Mouse (Mus musculus) induced T-regulatory cell, adult 2 months (primary cell): ENCODE results near the gene Foxc2.

Experiments used
- DNase-seq: peaks from one replicate; pipeline ENCODE4 v3.0.0-alpha.2; 2012; ENCODE audit warnings: low read depth

Foxc2 gene

DNA sequence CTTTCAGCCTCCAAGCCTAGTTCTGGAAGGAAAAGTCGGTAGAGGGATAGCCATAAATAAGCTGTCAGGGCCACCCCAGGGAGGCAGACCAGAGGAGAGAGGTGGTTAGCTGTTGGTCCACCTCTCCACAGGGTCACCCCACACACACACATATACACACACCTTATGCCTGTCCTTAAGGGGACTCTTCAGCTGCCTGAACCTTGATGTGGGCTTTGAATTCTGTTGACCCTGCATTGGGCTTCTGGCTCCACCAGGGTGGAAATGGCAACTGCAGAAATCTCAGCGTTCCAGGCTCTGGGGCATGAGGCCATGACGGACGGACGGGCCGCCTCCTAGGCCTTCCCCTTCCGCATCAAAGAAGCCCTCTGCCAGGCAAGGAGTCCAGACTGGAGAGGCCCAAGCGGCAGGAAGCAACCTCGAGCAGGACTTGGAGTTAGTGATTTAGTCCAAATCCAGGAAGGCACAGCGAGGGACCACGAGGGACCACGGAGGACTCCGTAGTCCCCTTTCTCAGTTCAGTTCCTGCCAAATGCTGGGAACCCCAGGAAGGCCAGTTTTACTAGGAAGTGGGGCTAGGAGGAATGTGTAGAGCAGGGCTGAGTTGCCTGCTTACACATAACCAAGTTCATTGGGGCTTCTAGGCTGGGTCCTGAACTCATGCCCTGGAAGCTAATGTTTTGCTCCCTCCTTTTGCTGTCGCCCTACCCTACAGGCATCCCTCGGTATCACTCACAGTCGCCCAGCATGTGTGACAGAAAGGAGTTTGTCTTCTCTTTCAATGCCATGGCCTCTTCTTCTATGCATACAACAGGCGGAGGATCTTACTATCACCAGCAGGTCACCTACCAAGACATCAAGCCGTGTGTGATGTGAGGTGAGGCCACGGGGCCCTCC, 29.7 kb upstream of the Foxc2 start:
- no peak for DNase-seq

- no peak for DNase-seq
Measured at GRCm38 (mm10) chr8:121088281-121088680, 27.7 kb upstream of the Foxc2 start.

GRCm38 (mm10) chr8:121088871-121089630, 26.9 kb upstream of the Foxc2 start:
- DNase-seq = no peak

DNA sequence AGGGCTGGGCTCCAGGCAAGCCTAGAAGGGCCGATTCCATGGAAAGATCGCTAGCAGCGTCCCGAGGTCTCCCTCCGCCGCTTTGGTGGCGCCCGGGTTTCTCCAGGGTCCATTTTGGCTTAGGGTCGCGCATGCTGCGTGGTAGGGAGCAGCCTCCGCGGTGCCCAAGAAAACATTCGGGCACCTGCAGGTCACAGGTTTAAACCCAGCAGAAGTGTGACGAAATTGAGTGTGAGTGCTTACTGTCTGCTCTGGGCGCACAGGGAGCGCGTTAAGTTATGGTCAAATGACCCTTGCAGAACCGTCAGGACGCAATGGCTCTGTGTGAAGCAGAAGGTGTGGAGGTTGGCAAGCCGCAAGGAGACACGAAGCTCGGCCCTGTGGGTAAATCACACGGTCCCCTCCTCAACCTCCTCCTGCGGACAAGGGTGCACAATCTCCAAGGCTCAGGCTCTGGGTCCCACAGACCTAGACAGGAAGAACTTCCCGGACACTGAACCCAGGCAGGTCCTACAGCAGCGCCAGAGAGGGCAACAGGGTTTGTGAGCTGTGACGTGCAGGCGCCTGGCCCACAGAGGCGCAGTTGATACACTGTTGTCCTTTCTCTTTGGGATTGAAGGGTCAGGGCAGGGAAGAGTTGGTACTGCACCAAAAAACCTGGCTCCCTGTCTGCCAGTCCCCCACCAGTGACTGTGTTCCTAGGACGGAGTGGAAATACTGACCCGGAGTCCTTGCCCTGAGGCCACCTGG, 26.2 kb upstream of the Foxc2 start:
- DNase-seq = no peak

- no peak for DNase-seq
Measured at GRCm38 (mm10) chr8:121090716-121091115, 25.3 kb upstream of the Foxc2 start.

DNA sequence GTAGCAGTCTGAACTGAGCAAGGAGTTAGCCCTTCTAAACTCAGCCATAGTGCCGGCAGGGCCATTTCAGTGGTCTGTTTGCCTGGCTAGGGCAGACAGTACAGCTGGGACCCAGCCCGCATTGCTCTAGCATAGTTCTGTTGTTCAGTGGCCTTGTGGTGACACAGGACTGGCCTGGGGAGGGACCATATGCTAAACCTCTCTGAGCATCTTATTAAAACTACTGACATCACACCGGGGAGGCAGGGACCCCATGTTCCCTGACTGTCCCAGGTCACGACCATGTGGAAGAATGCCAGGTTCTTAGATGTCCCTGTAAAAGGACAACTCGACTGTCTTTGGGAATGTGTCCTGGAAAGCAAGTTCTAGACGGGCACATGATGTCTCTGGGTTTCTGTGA, 23.8 kb upstream of the Foxc2 start:
- no peak for DNase-seq

- peak; percentile 86 for DNase-seq
Measured at GRCm38 (mm10) chr8:121092627-121093026, 23.3 kb upstream of the Foxc2 start.

DNA sequence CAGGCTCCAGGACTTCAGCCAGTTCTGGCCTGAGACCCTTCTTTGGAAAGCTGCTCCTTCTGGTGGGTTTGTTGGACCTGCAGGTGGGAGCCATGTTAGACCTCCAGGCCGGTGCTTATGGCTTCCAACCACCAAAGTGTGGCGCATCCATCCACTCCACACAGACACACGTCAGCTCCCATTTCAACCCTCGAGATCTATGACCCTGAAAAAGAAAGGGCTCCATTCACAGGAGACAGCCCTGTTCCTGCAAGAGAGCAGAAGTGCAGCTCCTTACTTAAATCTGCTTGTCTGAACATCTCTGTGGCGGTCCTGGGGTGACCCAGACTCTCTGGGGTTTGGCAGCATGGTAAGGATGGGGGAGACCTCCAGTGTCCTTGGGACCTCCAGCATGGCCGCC, 22.5 kb upstream of the Foxc2 start:
- DNase-seq = no peak

- peak; percentile 86 for DNase-seq
Measured at GRCm38 (mm10) chr8:121104049-121104818, 11.7 kb upstream of the Foxc2 start.

DNA sequence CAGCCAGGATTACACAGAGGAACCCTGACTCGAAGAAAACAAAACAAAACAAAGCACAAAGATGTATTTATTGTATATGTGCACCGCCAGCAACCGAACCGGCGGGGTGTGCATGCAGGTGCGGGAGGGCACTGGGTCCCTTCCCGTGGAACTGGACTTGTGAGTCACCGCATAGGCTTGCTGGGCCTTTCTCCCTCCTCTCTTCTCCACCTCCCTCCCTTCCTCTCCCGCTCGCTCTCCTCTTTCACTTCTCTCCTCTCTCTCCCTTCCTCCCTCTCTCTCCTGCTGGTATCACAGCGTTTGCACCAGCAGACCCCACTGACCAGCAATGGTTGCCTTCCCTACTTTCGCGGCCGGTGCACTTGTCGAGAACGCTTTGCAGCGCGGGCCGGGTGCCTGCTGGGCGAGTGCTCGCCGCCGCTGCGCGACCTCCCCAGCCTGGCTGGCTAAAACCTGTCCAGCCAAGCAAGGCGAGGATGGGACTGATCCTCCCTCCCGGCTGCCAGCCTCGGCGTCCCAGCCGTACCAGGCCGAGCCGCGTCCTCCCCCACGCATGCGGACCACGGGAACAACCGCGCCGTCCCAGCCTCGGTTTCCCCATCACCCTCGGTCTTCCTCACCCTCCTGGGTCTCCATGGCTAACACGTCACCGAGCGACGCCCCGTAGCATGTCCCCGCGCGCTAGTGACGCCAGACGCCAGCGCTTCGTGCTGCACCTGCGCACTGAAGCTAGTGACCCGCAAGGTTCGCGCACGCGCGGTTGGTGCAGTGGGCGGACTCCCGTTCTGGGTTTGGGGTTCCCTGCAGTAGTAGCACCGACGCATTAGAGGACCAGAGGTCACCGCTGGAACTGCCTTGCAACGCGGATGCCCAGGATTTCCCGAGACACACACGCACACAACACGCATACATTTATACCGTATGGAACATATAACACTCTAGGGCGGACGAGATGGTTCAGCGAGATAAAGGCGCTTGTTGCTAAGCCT, 8.0 kb upstream of the Foxc2 start, which contains the start of gene Mthfsd:
Gene Mthfsd, minus strand, starts transcription at position 725 of the 989 bp plus-strand sequence.
- peak; percentile 99 for DNase-seq

DNA sequence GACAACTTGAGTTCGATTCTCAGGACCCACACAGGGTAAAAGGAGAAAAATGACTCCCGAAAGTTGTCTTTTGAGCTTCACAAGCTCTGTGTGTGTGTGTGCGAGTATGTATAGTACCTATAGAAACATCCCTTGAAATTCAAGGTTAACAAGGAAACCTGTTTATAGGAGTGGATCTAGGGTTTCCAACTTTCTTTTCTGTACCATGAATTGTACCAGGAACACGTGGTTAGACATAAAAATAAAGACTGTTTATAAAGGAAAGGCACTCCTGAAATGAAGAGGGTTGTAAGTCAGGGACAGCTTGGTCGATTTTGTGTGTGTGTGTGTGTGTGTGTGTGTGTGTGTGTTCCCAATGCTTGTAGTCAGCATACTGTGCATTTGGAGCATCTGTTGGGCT, 7.3 kb upstream of the Foxc2 start:
- no peak for DNase-seq

DNA sequence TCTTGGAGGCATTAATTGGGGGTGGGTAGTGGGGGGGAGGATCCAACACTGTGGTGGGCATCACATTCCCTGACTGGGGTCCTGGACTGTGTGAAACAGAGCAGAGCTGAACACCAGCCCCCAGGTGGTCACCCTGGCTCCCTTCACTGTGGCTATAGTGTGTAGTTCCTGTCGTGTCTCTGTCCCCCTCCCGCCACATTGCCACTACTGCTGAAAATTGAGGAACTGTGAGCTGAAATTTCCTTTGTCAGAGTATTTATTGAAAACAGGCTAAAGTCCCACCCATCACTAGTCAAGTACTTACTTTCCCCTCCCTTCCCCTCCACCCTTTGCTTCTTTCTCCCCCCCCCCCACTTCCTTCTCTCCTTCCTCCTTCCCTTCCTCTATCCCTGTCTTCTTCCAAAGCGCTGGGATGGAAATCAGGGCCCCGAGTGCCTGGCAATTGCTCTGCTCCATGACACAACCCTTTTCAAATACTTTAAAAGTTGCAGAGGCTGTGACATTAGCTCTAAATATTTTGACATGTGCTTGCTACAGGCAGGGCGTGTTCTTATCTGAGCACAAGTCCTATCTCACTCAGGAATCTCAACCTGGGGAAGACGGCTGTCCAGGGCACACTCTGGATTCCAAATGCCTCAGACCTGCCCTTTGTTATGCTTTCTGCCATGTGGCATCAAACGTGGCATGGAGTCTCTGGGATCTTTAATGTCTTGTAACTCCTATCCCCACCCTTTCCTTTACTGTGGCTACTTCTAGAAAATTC, 4.6 kb upstream of the Foxc2 start:
- DNase-seq = no peak

GRCm38 (mm10) chr8:121113261-121113660, 2.7 kb upstream of the Foxc2 start:
- peak; percentile 98 for DNase-seq

- DNase-seq = no peak
Measured at GRCm38 (mm10) chr8:121115136-121115535, 835 bp upstream of the Foxc2 start.

DNA sequence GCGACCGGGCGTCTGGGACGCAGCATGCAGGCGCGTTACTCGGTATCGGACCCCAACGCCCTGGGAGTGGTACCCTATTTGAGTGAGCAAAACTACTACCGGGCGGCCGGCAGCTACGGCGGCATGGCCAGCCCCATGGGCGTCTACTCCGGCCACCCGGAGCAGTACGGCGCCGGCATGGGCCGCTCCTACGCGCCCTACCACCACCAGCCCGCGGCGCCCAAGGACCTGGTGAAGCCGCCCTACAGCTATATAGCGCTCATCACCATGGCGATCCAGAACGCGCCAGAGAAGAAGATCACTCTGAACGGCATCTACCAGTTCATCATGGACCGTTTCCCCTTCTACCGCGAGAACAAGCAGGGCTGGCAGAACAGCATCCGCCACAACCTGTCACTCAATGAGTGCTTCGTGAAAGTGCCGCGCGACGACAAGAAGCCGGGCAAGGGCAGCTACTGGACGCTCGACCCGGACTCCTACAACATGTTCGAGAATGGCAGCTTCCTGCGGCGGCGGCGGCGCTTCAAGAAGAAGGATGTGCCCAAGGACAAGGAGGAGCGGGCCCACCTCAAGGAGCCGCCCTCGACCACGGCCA, 717 bp downstream of the Foxc2 start:
- peak; percentile 44 for DNase-seq

GRCm38 (mm10) chr8:121117186-121117651, 1.2 kb downstream of the Foxc2 start:
- no peak for DNase-seq

DNA sequence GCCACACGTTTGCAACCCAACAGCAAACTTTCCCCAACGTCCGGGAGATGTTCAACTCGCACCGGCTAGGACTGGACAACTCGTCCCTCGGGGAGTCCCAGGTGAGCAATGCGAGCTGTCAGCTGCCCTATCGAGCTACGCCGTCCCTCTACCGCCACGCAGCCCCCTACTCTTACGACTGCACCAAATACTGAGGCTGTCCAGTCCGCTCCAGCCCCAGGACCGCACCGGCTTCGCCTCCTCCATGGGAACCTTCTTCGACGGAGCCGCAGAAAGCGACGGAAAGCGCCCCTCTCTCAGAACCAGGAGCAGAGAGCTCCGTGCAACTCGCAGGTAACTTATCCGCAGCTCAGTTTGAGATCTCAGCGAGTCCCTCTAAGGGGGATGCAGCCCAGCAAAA, 1.9 kb downstream of the Foxc2 start:
- DNase-seq = no peak

DNA sequence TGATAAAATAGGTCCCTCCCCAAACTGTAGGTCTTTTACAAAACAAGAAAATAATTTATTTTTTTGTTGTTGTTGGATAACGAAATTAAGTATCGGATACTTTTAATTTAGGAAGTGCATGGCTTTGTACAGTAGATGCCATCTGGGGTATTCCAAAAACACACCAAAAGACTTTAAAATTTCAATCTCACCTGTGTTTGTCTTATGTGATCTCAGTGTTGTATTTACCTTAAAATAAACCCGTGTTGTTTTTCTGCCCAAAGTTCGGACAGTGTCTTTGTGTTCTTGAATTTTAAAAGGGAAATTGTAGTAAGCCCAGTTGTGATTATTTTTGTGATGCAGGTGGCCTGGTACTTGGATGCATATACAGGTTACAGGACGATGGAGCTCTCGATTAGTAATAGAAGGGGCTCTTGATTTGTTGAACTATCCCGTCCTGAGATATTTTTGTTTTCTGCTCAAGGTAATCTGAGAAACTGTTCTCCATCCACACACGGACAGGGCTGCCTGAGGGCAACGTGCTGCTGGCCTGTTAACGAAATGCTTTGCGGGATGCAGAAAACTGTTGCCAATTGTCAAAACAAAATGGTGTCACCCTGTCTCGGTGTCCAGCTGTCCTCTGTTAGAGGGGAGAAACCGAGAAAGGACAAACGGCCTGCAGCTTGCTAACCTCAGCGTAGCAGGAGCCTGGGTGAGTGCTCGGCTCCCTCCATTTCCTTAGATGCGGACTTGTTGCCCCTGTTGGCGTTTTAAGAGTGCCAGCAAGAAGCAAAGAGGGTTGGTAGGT, 2.9 kb downstream of the Foxc2 start:
- no peak for DNase-seq
